Mouse (Mus musculus) cerebellum, postnatal 4 days (tissue): Measurements from ENCODE around the gene Ccna2.

ENCODE experiments used
- DNase-seq, 2 experiments: peaks; one replicate each; pipeline ENCODE4 v3.0.0; 2022; ENCODE audit warnings: low spot score in 2 of 2, mixed read lengths in 1 of 2

Ccna2 gene

DNA sequence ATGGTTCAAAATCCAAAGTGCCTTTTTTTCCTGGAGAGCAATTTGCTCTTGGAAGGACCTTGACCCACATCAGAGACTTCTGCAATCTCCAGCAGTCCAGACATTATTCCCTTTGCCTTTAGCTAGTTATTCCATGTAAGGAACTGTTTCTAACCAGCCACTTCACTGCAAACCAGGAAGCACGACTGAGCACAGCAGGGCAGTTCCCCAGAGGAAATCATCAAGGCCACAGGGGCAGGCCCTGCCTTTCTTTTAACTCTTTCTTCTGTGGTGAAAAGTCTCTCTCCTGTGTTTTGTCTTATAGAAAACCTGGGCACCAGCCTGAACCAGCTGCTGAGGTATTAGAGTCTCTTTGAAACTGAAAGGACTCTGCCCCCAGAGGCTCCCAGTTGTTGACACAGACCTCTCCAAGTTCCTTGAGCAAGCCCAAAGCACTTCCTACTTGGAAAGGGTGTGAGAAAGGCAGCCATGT is 38.7 kb downstream of the Ccna2 start:
- DNase-seq, result no peak

DNA sequence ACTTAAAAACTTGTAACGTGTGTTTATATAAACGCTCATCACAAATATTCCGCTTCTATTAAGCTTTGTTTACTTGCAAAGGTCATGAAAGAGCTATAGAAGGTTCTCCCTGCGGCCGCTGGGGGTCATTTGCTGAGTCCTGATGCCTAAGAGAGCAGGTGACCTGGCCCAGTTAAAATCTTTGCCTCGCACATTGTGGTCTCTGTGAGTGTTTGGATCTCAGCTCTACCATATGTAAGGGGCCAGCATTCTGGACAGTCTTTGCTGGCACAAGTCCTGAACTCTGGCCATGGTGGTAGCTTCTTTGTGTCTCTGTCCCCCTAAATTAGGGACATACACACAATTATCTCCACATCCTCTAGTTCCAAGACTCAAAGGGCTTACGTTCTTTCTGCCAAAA is 39.2 kb downstream of the Ccna2 start:
- DNase-seq, result no peak

- no peak for DNase-seq
Measured at GRCm38 (mm10) chr3:36531979-36532542, 39.9 kb downstream of the Ccna2 start.

GRCm38 (mm10) chr3:36531242-36531641 is 40.7 kb downstream of the Ccna2 start:
- DNase-seq, result no peak

- no peak for DNase-seq
Measured at GRCm38 (mm10) chr3:36530781-36531180, 41.2 kb downstream of the Ccna2 start.

DNA sequence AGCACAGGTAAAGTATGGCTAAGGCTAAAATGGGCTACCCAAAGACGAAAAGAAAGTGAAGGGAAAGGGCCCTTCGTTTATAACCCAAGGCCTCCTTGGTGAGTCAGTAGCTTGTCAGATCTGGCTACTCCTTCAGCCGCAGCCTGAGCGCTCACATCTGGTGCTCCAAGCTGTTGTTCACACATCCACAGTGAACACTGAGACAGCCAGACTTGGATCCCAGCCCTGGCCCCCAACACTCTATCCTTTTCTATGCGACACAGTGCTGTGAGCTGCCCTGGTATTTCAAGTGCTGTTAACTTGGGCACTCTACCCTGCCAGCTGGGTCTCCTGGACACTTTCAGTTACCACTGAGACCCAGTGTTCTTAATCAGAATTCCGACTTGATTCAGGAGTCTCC is 41.6 kb downstream of the Ccna2 start:
- DNase-seq, result no peak

DNA sequence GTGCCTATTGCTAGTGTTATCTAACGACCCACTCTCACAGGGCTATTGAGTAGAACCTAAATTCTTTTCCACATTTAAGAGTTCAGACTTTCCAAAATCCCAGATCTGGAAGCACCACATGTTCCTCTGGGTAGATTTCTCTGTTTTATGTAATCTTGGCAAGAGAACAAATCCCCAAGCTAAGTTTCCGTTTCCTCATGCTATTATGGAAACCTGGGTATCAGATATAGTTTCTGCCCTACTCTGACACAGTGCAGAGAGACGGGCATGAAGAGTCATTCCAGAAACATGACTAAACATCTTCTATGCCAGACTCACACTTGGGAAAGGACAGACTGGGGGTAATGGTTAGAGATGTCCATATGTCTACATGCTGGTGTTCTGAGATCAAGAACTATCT is 47.5 kb downstream of the Ccna2 start:
- DNase-seq, result no peak

DNA sequence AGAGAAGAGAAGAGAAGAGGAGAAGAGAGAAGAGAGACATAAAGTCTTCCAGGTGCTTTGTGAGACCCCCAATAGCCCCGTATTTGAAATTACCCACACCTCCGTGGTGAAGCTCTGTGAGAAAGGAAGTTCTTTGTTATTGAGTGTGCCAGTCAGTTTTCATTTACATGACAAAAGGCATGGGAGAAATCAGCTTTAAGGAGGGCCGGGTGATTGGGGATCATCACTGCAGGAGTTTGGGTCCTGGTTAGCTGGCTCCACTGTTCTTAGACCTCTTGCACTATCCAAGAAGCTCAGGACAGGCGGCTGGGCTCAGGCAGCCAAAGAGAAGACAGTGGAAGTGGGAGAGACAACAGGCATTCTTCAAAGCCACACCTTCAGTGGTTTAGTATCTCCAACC is 49.8 kb downstream of the Ccna2 start:
- no peak for DNase-seq

GRCm38 (mm10) chr3:36521073-36522060 is 50.6 kb downstream of the Ccna2 start, which contains the start of gene Gm11549:
Gm11549 (minus strand) TSS chr3:36521813.
- DNase-seq, result no peak

- DNase-seq, result no peak
Measured at GRCm38 (mm10) chr3:36516196-36516595, 55.8 kb downstream of the Ccna2 start.
